Mouse (Mus musculus) liver, postnatal 0 days (tissue): ENCODE results near the gene Rras.

Source experiments
- CTCF ChIP-seq: sonication (generic); IDR thresholded peaks from 2 replicates; pipeline ENCODE4 v1.5.1; 2016; ENCODE audit warnings: antibody characterized with exemption, low read depth
- EP300 ChIP-seq: IDR thresholded peaks from 2 replicates; pipeline ENCODE4 v1.6.1; 2016; ENCODE audit warnings: antibody characterized with exemption, low read depth, mild to moderate bottlenecking

DNA sequence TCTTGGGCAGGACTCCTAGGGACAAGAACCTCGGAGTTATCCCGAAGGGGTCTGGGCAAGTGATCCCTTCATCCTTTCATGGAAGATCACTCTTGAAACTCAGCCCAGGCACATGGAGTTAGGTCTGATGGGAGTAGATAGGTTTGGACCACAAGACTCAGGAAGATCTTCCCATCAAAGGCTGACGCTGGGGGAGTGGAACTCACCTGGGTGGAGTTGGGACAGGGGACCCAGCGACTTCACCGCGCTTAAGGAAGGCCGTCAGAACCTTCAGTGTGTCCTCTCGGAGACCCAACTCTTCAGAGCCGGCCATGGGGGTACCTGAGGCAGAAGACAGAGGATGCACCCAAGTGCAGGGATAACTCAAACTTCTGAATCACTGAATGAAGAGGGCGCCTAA lies 21.1 kb upstream of the Rras start:
- TF ChIP-seq CTCF (no peak), EP300 (no peak)
